Mouse (Mus musculus): Measurements from ENCODE around the gene Ly6g6c. TPM values are rescaled to one million over a fixed set of nuclear protein-coding genes. Genes with fewer than 3 reads are reported as not detected.

Gene Ly6g6c
- polyA plus RNA-seq, 1 experiment from 2014 or later: not detected

Other genes with a start within 250 kb of the Ly6g6c start
- gene Stk19, start 228.4 kb upstream of the Ly6g6c start, polyA plus RNA-seq (2016; fragmentation: Nextera tagmentation; extraction: Ambion mirVana): 30.8 and 30.9 TPM in 2 replicates
- 64.1 and 66.2 TPM in 2 replicates for gene Dxo, start 228.4 kb upstream of the Ly6g6c start, polyA plus RNA-seq (2016; fragmentation: Nextera tagmentation; extraction: Ambion mirVana)
- gene Skiv2l, start 215.2 kb upstream of the Ly6g6c start, polyA plus RNA-seq (2016; fragmentation: Nextera tagmentation; extraction: Ambion mirVana): 61.2 and 64.7 TPM in 2 replicates
- gene Nelfe, start 215.0 kb upstream of the Ly6g6c start, polyA plus RNA-seq (2016; fragmentation: Nextera tagmentation; extraction: Ambion mirVana): 95.9 and 98.6 TPM in 2 replicates
- gene Cfb, start 202.9 kb upstream of the Ly6g6c start, polyA plus RNA-seq (2016; fragmentation: Nextera tagmentation; extraction: Ambion mirVana): 2.0 and 3.0 TPM in 2 replicates
- gene Zbtb12, start 185.9 kb upstream of the Ly6g6c start, polyA plus RNA-seq (2016; fragmentation: Nextera tagmentation; extraction: Ambion mirVana): 11.5 and 12.0 TPM in 2 replicates
- gene Gm20547, start 183.3 kb upstream of the Ly6g6c start, polyA plus RNA-seq (2016; fragmentation: Nextera tagmentation; extraction: Ambion mirVana): not detected in 2 replicates
- 1.0 and 1.5 TPM in 2 replicates for gene C2, start 167.1 kb upstream of the Ly6g6c start, polyA plus RNA-seq (2016; fragmentation: Nextera tagmentation; extraction: Ambion mirVana)
- 113 and 117 TPM in 2 replicates for gene Ehmt2, start 166.9 kb upstream of the Ly6g6c start, polyA plus RNA-seq (2016; fragmentation: Nextera tagmentation; extraction: Ambion mirVana)
- not detected in 2 replicates for gene Slc44a4, start 150.9 kb upstream of the Ly6g6c start, polyA plus RNA-seq (2016; fragmentation: Nextera tagmentation; extraction: Ambion mirVana)
- 24.4 and 27.3 TPM in 2 replicates for gene Neu1, start 134.1 kb upstream of the Ly6g6c start, polyA plus RNA-seq (2016; fragmentation: Nextera tagmentation; extraction: Ambion mirVana)
- 0.26 TPM in 1 of 2 replicates, not detected in the other for gene Hspa1b, start 106.2 kb upstream of the Ly6g6c start, polyA plus RNA-seq (2016; fragmentation: Nextera tagmentation; extraction: Ambion mirVana)
- gene Gm20481, start 95.5 kb upstream of the Ly6g6c start, polyA plus RNA-seq (2016; fragmentation: Nextera tagmentation; extraction: Ambion mirVana): not detected in 2 replicates
- gene Hspa1a, start 93.2 kb upstream of the Ly6g6c start, polyA plus RNA-seq (2016; fragmentation: Nextera tagmentation; extraction: Ambion mirVana): 3.1 and 3.5 TPM in 2 replicates
- 1.4 and 2.3 TPM in 2 replicates for gene Hspa1l, start 92.7 kb upstream of the Ly6g6c start, polyA plus RNA-seq (2016; fragmentation: Nextera tagmentation; extraction: Ambion mirVana)
- 150 and 158 TPM in 2 replicates for gene Lsm2, start 83.5 kb upstream of the Ly6g6c start, polyA plus RNA-seq (2016; fragmentation: Nextera tagmentation; extraction: Ambion mirVana)
- gene Vars, start 64.4 kb upstream of the Ly6g6c start, polyA plus RNA-seq (2016; fragmentation: Nextera tagmentation; extraction: Ambion mirVana): 118 and 119 TPM in 2 replicates
- 0.06 and 0.15 TPM in 2 replicates for gene Vwa7, start 48.8 kb upstream of the Ly6g6c start, polyA plus RNA-seq (2016; fragmentation: Nextera tagmentation; extraction: Ambion mirVana)
- 3.8 and 5.0 TPM in 2 replicates for gene Sapcd1, start 37.4 kb upstream of the Ly6g6c start, polyA plus RNA-seq (2016; fragmentation: Nextera tagmentation; extraction: Ambion mirVana)
- gene Msh5, start 18.6 kb upstream of the Ly6g6c start, polyA plus RNA-seq (2016; fragmentation: Nextera tagmentation; extraction: Ambion mirVana): 3.1 and 4.1 TPM in 2 replicates
- 169 and 178 TPM in 2 replicates for gene Clic1, start 15.4 kb upstream of the Ly6g6c start, polyA plus RNA-seq (2016; fragmentation: Nextera tagmentation; extraction: Ambion mirVana)
- gene Ddah2, start 6.4 kb upstream of the Ly6g6c start, polyA plus RNA-seq (2016; fragmentation: Nextera tagmentation; extraction: Ambion mirVana): 564 and 591 TPM in 2 replicates
- 0.81 and 0.88 TPM in 2 replicates for gene Mpig6b, start 796 bp downstream of the Ly6g6c start, polyA plus RNA-seq (2016; fragmentation: Nextera tagmentation; extraction: Ambion mirVana)
- gene Ly6g6e, start 11.5 kb downstream of the Ly6g6c start, polyA plus RNA-seq (2016; fragmentation: Nextera tagmentation; extraction: Ambion mirVana): 0.38 and 0.57 TPM in 2 replicates
- 1.9 and 2.2 TPM in 2 replicates for gene Ly6g6d, start 12.7 kb downstream of the Ly6g6c start, polyA plus RNA-seq (2016; fragmentation: Nextera tagmentation; extraction: Ambion mirVana)
- 0.23 and 0.84 TPM in 2 replicates for gene Ly6g6f, start 20.2 kb downstream of the Ly6g6c start, polyA plus RNA-seq (2016; fragmentation: Nextera tagmentation; extraction: Ambion mirVana)
- 78.7 and 83.6 TPM in 2 replicates for gene Abhd16a, start 23.9 kb downstream of the Ly6g6c start, polyA plus RNA-seq (2016; fragmentation: Nextera tagmentation; extraction: Ambion mirVana)
- gene Ly6g5c, start 42.9 kb downstream of the Ly6g6c start, polyA plus RNA-seq (2016; fragmentation: Nextera tagmentation; extraction: Ambion mirVana): not detected in 2 replicates
- 1.1 TPM in 2 replicates for gene Ly6g5b, start 50.0 kb downstream of the Ly6g6c start, polyA plus RNA-seq (2016; fragmentation: Nextera tagmentation; extraction: Ambion mirVana)
- gene Gpank1, start 56.1 kb downstream of the Ly6g6c start, polyA plus RNA-seq (2016; fragmentation: Nextera tagmentation; extraction: Ambion mirVana): 24.9 and 28.0 TPM in 2 replicates
- 289 and 295 TPM in 2 replicates for gene Csnk2b, start 56.7 kb downstream of the Ly6g6c start, polyA plus RNA-seq (2016; fragmentation: Nextera tagmentation; extraction: Ambion mirVana)
- 6.1 and 7.8 TPM in 2 replicates for gene D17H6S53E, start 61.0 kb downstream of the Ly6g6c start, polyA plus RNA-seq (2016; fragmentation: Nextera tagmentation; extraction: Ambion mirVana)
- 0.32 and 0.93 TPM in 2 replicates for gene Apom, start 66.7 kb downstream of the Ly6g6c start, polyA plus RNA-seq (2016; fragmentation: Nextera tagmentation; extraction: Ambion mirVana)
- gene Bag6, start 69.8 kb downstream of the Ly6g6c start, polyA plus RNA-seq (2016; fragmentation: Nextera tagmentation; extraction: Ambion mirVana): 82.8 and 84.5 TPM in 2 replicates
- gene Prrc2a, start 99.5 kb downstream of the Ly6g6c start, polyA plus RNA-seq (2016; fragmentation: Nextera tagmentation; extraction: Ambion mirVana): 205 and 224 TPM in 2 replicates
- 8.3 and 9.1 TPM in 2 replicates for gene Aif1, start 110.7 kb downstream of the Ly6g6c start, polyA plus RNA-seq (2016; fragmentation: Nextera tagmentation; extraction: Ambion mirVana)
- 6.8 and 7.0 TPM in 2 replicates for gene Lst1, start 123.1 kb downstream of the Ly6g6c start, polyA plus RNA-seq (2016; fragmentation: Nextera tagmentation; extraction: Ambion mirVana)
- gene Ltb, start 129.1 kb downstream of the Ly6g6c start, polyA plus RNA-seq (2016; fragmentation: Nextera tagmentation; extraction: Ambion mirVana): 0.39 and 0.57 TPM in 2 replicates
- gene Tnf, start 136.6 kb downstream of the Ly6g6c start, polyA plus RNA-seq (2016; fragmentation: Nextera tagmentation; extraction: Ambion mirVana): 0.18 TPM in 1 of 2 replicates, not detected in the other
- not detected in 2 replicates for gene Lta, start 140.0 kb downstream of the Ly6g6c start, polyA plus RNA-seq (2016; fragmentation: Nextera tagmentation; extraction: Ambion mirVana)
- not detected in 2 replicates for gene Gm16181, start 155.4 kb downstream of the Ly6g6c start, polyA plus RNA-seq (2016; fragmentation: Nextera tagmentation; extraction: Ambion mirVana)
- gene Atp6v1g2, start 168.3 kb downstream of the Ly6g6c start, polyA plus RNA-seq (2016; fragmentation: Nextera tagmentation; extraction: Ambion mirVana): 26.2 and 28.4 TPM in 2 replicates
- gene Nfkbil1, start 170.4 kb downstream of the Ly6g6c start, polyA plus RNA-seq (2016; fragmentation: Nextera tagmentation; extraction: Ambion mirVana): 10.6 and 11.5 TPM in 2 replicates
- 511 and 522 TPM in 2 replicates for gene Ddx39b, start 176.4 kb downstream of the Ly6g6c start, polyA plus RNA-seq (2016; fragmentation: Nextera tagmentation; extraction: Ambion mirVana)
- gene H2-D1, start 197.3 kb downstream of the Ly6g6c start, polyA plus RNA-seq (2016; fragmentation: Nextera tagmentation; extraction: Ambion mirVana): 55.7 and 58.8 TPM in 2 replicates